Mouse (Mus musculus) ES-E14 (cell line): ENCODE data around the gene Akap12.

Source experiments
- CHD2 ChIP-seq: IDR thresholded peaks from 2 replicates; pipeline ENCODE4 v1.6.1; 2014; ENCODE audit warnings: mild to moderate bottlenecking, low read depth, low read length, inconsistent platforms
- HCFC1 ChIP-seq: IDR thresholded peaks from 2 replicates; pipeline ENCODE4 v1.6.1; 2012; ENCODE audit warnings: low read length, inconsistent platforms, borderline replicate concordance; ENCODE audit not compliant: insufficient read depth
- MAFK ChIP-seq: IDR thresholded peaks from 2 replicates; pipeline ENCODE4 v1.6.1; 2014; ENCODE audit warnings: mild to moderate bottlenecking, low read depth, low read length, inconsistent platforms; ENCODE audit not compliant: insufficient read depth
- ZNF384 ChIP-seq: IDR thresholded peaks from 2 replicates; pipeline ENCODE4 v1.6.1; 2012; ENCODE audit warnings: low read depth, low read length, inconsistent platforms

GRCm38 (mm10) chr10:4290145-4290544 is 24.0 kb downstream of the Akap12 start:
- TF ChIP-seq HCFC1 (no peak), ZNF384 (no peak), MAFK (no peak), CHD2 (no peak)
